12 mouse cellular contexts compared by ENCODE assay signal in the genomic region with DNA sequence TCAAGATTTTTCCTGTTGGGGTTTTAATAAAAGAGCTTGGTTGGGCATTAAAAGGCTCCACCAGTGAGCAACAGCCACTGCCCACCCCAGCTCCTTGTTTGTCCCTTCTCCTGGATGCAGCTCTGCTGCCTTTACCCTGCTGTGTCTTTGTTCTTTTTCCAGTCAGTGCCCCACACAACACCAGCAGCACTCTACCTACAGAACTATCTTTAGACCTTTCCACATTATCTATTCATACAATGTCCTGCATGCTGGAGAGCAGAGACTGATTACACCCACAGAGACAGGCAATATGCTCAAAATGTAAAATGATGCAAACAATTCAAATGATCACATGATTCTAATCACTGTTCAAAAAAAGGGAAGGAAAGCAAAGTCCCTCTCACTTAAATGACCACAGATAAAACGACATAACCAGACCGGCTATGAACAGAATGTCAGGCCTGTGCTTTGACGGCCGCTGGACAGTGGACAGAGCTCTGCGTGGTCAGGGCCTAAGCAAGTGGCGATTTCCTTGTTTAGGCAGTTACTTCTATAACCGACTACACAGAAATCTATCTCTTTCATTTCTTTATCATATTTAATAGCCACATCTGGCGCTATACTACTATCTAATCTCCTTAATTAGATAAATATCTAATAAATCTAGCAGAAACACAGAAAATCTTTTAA. TPM values are rescaled to one million over a fixed set of nuclear protein-coding genes. Genes with fewer than 3 reads are reported as not detected.
A peak's percentile ranks its signal among the peaks of the same experiment; 100 is the strongest.
DNase-seq lines count a peak whose midpoint lies in the region; ATAC-seq and TF ChIP-seq lines count a peak whose summit lies in the region.
"Had no signal": no experiment of that assay in that cellular context is flagged by ENCODE, and none has a peak within 500 bp of the region (broad histone marks: within the 10 kb centered on the region; RNA-seq: fewer than 3 reads in every experiment).

No protein-coding gene starts in this region.

- WGBS in heart, embryonic 15.5 days, result 38% methylated on average over 8 of the region's 8 CpGs
- WGBS in hindbrain, embryonic 15.5 days, result 53% methylated on average over 8 of the region's 8 CpGs

- H3K4me1 ChIP-seq in heart, embryonic 15.5 days (replicated peaks), result peaks cover 14% of the 10 kb centered on the region
- H3K4me1 ChIP-seq in hindbrain, embryonic 15.5 days (replicated peaks), result peaks cover 6% of the 10 kb centered on the region
- H3K4me1 ChIP-seq: lung, embryonic 15.5 days had no signal

- no peak overlapping the region for H3K4me3 ChIP-seq in heart, embryonic 15.5 days
- H3K4me3 ChIP-seq in hindbrain, embryonic 15.5 days, result no peak overlapping the region
- H3K4me3 ChIP-seq: embryonic facial prominence, embryonic 10.5 days; lung, embryonic 15.5 days had no signal

- peak overlapping the region; percentile 81 for H3K27ac ChIP-seq in heart, embryonic 15.5 days
- no peak overlapping the region for H3K27ac ChIP-seq in hindbrain, embryonic 15.5 days (replicated peaks)
- H3K27ac ChIP-seq: embryonic facial prominence, embryonic 10.5 days; lung, embryonic 15.5 days had no signal

- no peak for DNase-seq in heart, adult 9 months (ENCODE audit: low spot score in 2 of 2)
- peak; percentile 42 for DNase-seq in 416B (ENCODE audit: low read depth)
- peak; percentile 44 for DNase-seq in brain, embryonic 14.5 days (ENCODE audit: low read depth)
- DNase-seq in right cerebral cortex, adult 2 months (ENCODE audit: low spot score in 2 of 2), result no peak
- no peak for DNase-seq in cerebellum, postnatal 10 days
- DNase-seq in embryo, embryonic 10 days (ENCODE audit: low spot score), result no peak
- DNase-seq: adrenal gland, adult 8-10 months; spleen, adult 18-20 months had no signal

- H3K9me3 ChIP-seq in heart, embryonic 15.5 days (replicated peaks), result no peaks in the 10 kb centered on the region
- H3K9me3 ChIP-seq in hindbrain, embryonic 15.5 days, result no peaks in the 10 kb centered on the region
- H3K9me3 ChIP-seq: embryonic facial prominence, embryonic 10.5 days; lung, embryonic 15.5 days had no signal

- no peak for ATAC-seq in heart, embryonic 15.5 days (replicated peaks; ENCODE audit: insufficient number of reproducible peaks, insufficient read depth, low FRiP score, low read depth)
- ATAC-seq in hindbrain, embryonic 15.5 days (ENCODE audit: low FRiP score, low read depth), result peak; percentile 68; the same call in 1 of the 2 replicates

- no peaks in the 10 kb centered on the region for H3K27me3 ChIP-seq in heart, embryonic 15.5 days
- no peaks in the 10 kb centered on the region for H3K27me3 ChIP-seq in hindbrain, embryonic 15.5 days
- H3K27me3 ChIP-seq: lung, embryonic 15.5 days had no signal

- TF ChIP-seq POLR2A in brain, embryonic 14.5 days (IDR thresholded peaks at IDR 0.05; ENCODE audit: borderline replicate concordance, extremely low read depth, insufficient read depth, insufficient read length, poor library complexity, severe bottlenecking), result no peak

- no peaks in the 10 kb centered on the region for H3K36me3 ChIP-seq in heart, embryonic 15.5 days
- no peaks in the 10 kb centered on the region for H3K36me3 ChIP-seq in hindbrain, embryonic 15.5 days
- H3K36me3 ChIP-seq: embryonic facial prominence, embryonic 10.5 days; lung, embryonic 15.5 days had no signal

- no peak for TF ChIP-seq CTCF in brain, embryonic 14.5 days (IDR thresholded peaks at IDR 0.05; ENCODE audit: borderline replicate concordance, extremely low read depth, insufficient read depth, insufficient read length)

- H3K4me2 ChIP-seq in heart, embryonic 15.5 days, result 0 out of 2 replicates have a peak overlapping the region, but pooled peaks have one; percentile 23
- H3K4me2 ChIP-seq in hindbrain, embryonic 15.5 days, result no peak overlapping the region
- H3K4me2 ChIP-seq: lung, embryonic 15.5 days had no signal

- H3K9ac ChIP-seq in heart, embryonic 15.5 days, result no peak overlapping the region; the same call in 1 of the 2 replicates
- H3K9ac ChIP-seq in hindbrain, embryonic 15.5 days, result no peak overlapping the region
- H3K9ac ChIP-seq: lung, embryonic 15.5 days had no signal

RNA-seq across cellular contexts. Expression of a gene that starts 35.3 kb away (rescaled TPM):
- 18.5 and 20.0 TPM in 2 replicates for polyA plus RNA-seq in heart, embryonic 15.5 days (2015; fragmentation: Nextera tagmentation; extraction: Ambion mirVana)
- 10.0 and 11.2 TPM in 2 replicates for polyA plus RNA-seq in brain, embryonic 14.5 days (2012; rRNA removed)
- polyA plus RNA-seq in hindbrain, embryonic 15.5 days (2015; fragmentation: Nextera tagmentation; extraction: Ambion mirVana), result 30.2 and 33.3 TPM in 2 replicates

RNA-seq across cellular contexts. Expression of a gene that starts 35.5 kb away (rescaled TPM):
- 9.2 and 13.2 TPM in 2 replicates for polyA plus RNA-seq in heart, embryonic 15.5 days (2015; fragmentation: Nextera tagmentation; extraction: Ambion mirVana)
- polyA plus RNA-seq in brain, embryonic 14.5 days (2012; rRNA removed), result 11.8 and 13.2 TPM in 2 replicates
- polyA plus RNA-seq in hindbrain, embryonic 15.5 days (2015; fragmentation: Nextera tagmentation; extraction: Ambion mirVana), result 10.5 and 12.5 TPM in 2 replicates

Comparison
In these comparisons a context has a peak if more than half of its experiments do, and no peak if none do; other contexts are left out.
1. DNase-seq: peak in 416B (single experiment) and brain, embryonic 14.5 days (single experiment); none in heart, adult 9 months (0 of 2), right cerebral cortex, adult 2 months (0 of 2), cerebellum, postnatal 10 days (0 of 2) and embryo, embryonic 10 days (single experiment).